Comparison of ENCODE assay signal across 8 mouse cellular contexts in the genomic region with DNA sequence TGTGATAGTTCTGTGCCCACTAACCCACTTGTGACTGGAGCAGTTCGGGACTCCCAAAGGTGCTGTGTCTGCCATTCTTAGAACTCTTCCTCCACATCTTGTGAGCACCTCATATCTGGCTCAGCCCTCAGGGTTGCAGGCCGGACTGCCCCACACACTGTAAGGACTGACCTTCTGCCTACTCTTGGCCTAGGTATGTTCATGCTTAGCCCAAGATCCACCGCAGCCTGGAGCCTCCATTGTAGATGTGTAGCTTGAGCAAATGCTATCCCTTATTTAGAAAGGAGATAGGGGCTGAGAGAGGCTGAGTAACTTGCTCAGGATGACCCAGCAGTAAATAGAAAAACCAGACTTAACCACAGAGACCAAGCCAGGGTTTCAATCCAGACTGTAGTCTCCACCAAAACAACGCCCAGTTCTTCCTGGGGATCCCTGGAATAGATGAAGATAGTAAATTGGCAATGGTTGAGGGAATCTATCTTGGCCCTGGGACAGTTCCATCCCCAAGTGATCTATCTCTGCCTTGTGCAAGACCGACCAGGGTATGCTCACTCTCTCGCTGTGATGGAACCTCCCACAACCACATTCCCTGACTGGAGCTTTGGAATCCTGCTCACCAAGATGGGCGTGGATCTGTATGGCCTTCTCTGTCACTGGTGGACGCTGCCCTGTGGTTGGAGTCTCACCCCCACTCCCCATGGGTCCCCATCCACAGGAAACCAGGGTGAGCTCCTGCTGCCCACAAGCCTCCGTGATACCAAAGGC.
DNase-seq lines count a peak whose midpoint lies in the region; ATAC-seq and TF ChIP-seq lines count a peak whose summit lies in the region.
"Had no signal": no experiment of that assay in that cellular context is flagged by ENCODE, and none has a peak within 500 bp of the region (broad histone marks: within the 10 kb centered on the region; RNA-seq: fewer than 3 reads in every experiment).

No protein-coding gene starts in this region.

- H3K4me2 ChIP-seq in intestine, embryonic 14.5 days (ENCODE audit: low read length), result no peak overlapping the region
- H3K4me2 ChIP-seq in intestine, postnatal 0 days (replicated peaks; ENCODE audit: low read depth), result no peak overlapping the region
- H3K4me2 ChIP-seq in embryonic facial prominence, embryonic 13.5 days, result no peak overlapping the region
- peak overlapping the region; percentile 43 for H3K4me2 ChIP-seq in liver, embryonic 15.5 days

- TF ChIP-seq CTCF in intestine, postnatal 0 days (IDR thresholded peaks at IDR 0.05; ENCODE audit: low read depth), result no peak
- no peak for TF ChIP-seq CTCF in C2C12 (IDR thresholded peaks at IDR 0.05; ENCODE audit: control insufficient read depth, insufficient read depth, insufficient read length)

- H3K79me3 ChIP-seq in C2C12 (ENCODE audit: low read depth), result peaks cover 26% of the 10 kb centered on the region

- ATAC-seq in intestine, embryonic 14.5 days (replicated peaks; ENCODE audit: low FRiP score, low TSS enrichment, low read depth), result no peak
- ATAC-seq in intestine, postnatal 0 days, result no peak
- ATAC-seq in embryonic facial prominence, embryonic 13.5 days (ENCODE audit: insufficient number of reproducible peaks, insufficient read depth, low FRiP score, low TSS enrichment, low read depth), result no peak
- ATAC-seq in liver, embryonic 15.5 days (ENCODE audit: insufficient read depth), result no peak

- H3K9ac ChIP-seq in intestine, embryonic 14.5 days (ENCODE audit: low read length), result no peak overlapping the region
- H3K9ac ChIP-seq in intestine, postnatal 0 days (ENCODE audit: low read depth, low read length), result no peak overlapping the region
- no peak overlapping the region for H3K9ac ChIP-seq in embryonic facial prominence, embryonic 13.5 days
- H3K9ac ChIP-seq in liver, embryonic 15.5 days, result peak overlapping the region; percentile 25; the same call in 1 of the 2 replicates

- peaks cover 27% of the 10 kb centered on the region for H3K36me3 ChIP-seq in intestine, embryonic 14.5 days (ENCODE audit: control insufficient read depth, insufficient read depth, low read length)
- peaks cover 19% of the 10 kb centered on the region; the same call in 1 of the 2 replicates for H3K36me3 ChIP-seq in intestine, postnatal 0 days (ENCODE audit: control insufficient read depth, insufficient read depth)
- peaks cover 27% of the 10 kb centered on the region for H3K36me3 ChIP-seq in C2C12 (ENCODE audit: control insufficient read depth, insufficient read depth)
- peaks cover 44% of the 10 kb centered on the region for H3K36me3 ChIP-seq in embryonic facial prominence, embryonic 13.5 days
- H3K36me3 ChIP-seq in liver, embryonic 15.5 days (replicated peaks), result 0 out of 2 replicates have a peak, but pooled peaks cover 9% of the 10 kb centered on the region

- 57% methylated on average over 9 of the region's 9 CpGs for WGBS in intestine, embryonic 14.5 days
- 63% methylated on average over 9 of the region's 9 CpGs for whole genome bisulfite sequencing in intestine, postnatal 0 days
- 83% methylated on average over 9 of the region's 9 CpGs for WGBS in embryonic facial prominence, embryonic 13.5 days
- 30% methylated on average over 9 of the region's 9 CpGs for WGBS in liver, embryonic 15.5 days (ENCODE audit: insufficient replicate concordance)

- H3K9me3 ChIP-seq in intestine, embryonic 14.5 days (ENCODE audit: control insufficient read depth, low read length), result no peaks in the 10 kb centered on the region
- H3K9me3 ChIP-seq in intestine, postnatal 0 days (ENCODE audit: control insufficient read depth), result no peaks in the 10 kb centered on the region
- no peaks in the 10 kb centered on the region for H3K9me3 ChIP-seq in embryonic facial prominence, embryonic 13.5 days
- H3K9me3 ChIP-seq in liver, embryonic 15.5 days (replicated peaks), result no peaks in the 10 kb centered on the region

- H3K4me1 ChIP-seq in intestine, embryonic 14.5 days (replicated peaks; ENCODE audit: control insufficient read depth, insufficient read depth, low read length), result peaks cover 36% of the 10 kb centered on the region
- H3K4me1 ChIP-seq in intestine, postnatal 0 days (replicated peaks; ENCODE audit: control insufficient read depth, insufficient read depth, low read length), result peaks cover 8% of the 10 kb centered on the region
- H3K4me1 ChIP-seq in embryonic facial prominence, embryonic 13.5 days, result peaks cover 40% of the 10 kb centered on the region
- H3K4me1 ChIP-seq in liver, embryonic 15.5 days (replicated peaks), result peaks cover 90% of the 10 kb centered on the region

- H3K27me3 ChIP-seq in intestine, embryonic 14.5 days (replicated peaks; ENCODE audit: control insufficient read depth, insufficient read depth, low read length), result no peaks in the 10 kb centered on the region
- H3K27me3 ChIP-seq in intestine, postnatal 0 days (replicated peaks; ENCODE audit: control insufficient read depth, insufficient read depth, low read length), result no peaks in the 10 kb centered on the region
- no peaks in the 10 kb centered on the region for H3K27me3 ChIP-seq in C2C12 (ENCODE audit: control insufficient read depth, insufficient read depth, insufficient read length)
- H3K27me3 ChIP-seq in embryonic facial prominence, embryonic 13.5 days, result no peaks in the 10 kb centered on the region
- no peaks in the 10 kb centered on the region for H3K27me3 ChIP-seq in liver, embryonic 15.5 days

- H3K4me3 ChIP-seq in intestine, embryonic 14.5 days (ENCODE audit: low read depth, low read length), result no peak overlapping the region
- no peak overlapping the region for H3K4me3 ChIP-seq in intestine, postnatal 0 days (ENCODE audit: low read depth, low read length)
- H3K4me3 ChIP-seq in C2C12 (ENCODE audit: insufficient read depth, poor library complexity, severe bottlenecking), result no peak overlapping the region
- no peak overlapping the region for H3K4me3 ChIP-seq in embryonic facial prominence, embryonic 13.5 days
- no peak overlapping the region for H3K4me3 ChIP-seq in liver, embryonic 15.5 days (replicated peaks)

- H3K79me2 ChIP-seq in C2C12 (ENCODE audit: control insufficient read depth, insufficient read depth), result peaks cover 84% of the 10 kb centered on the region

- no peak for DNase-seq in intestine, embryonic 14.5 days (ENCODE audit: low spot score)
- no peak for DNase-seq in embryo, embryonic 11 days
- DNase-seq in spleen, postnatal 14 days (ENCODE audit: low spot score in 2 of 2), result no peak
- DNase-seq: cerebellum, postnatal 25 days had no signal

- H3ac ChIP-seq in C2C12 (ENCODE audit: control insufficient read depth, insufficient read length, low read depth), result no peak overlapping the region

- peak overlapping the region; percentile 1; the same call in 1 of the 2 replicates for H3K27ac ChIP-seq in intestine, embryonic 14.5 days (ENCODE audit: low read depth)
- no peak overlapping the region for H3K27ac ChIP-seq in intestine, postnatal 0 days (ENCODE audit: low read depth, low read length)
- 0 out of 2 replicates have a peak overlapping the region, but pooled peaks have one; percentile 66 for H3K27ac ChIP-seq in embryonic facial prominence, embryonic 13.5 days
- H3K27ac ChIP-seq in liver, embryonic 15.5 days (replicated peaks), result peak overlapping the region; percentile 71

TF ChIP-seq in C2C12, 6 proteins besides CTCF, POLR2A, EP300 and RAD21:
- TF ChIP-seq CEBPB (IDR thresholded peaks at IDR 0.05; ENCODE audit: low read depth) (peak; percentile 78), MYOG (IDR thresholded peaks at IDR 0.05; ENCODE audit: control insufficient read depth, extremely low read depth, insufficient read length) (no peak)
